Mouse (Mus musculus) olfactory bulb, adult 2 months (tissue): ENCODE measurements at regions not wholly inside any gene's neighbourhood (a gene's known extent, or its start where the extent isn't known, plus 50 kb on each side); places are given as distances from the start of the nearest gene placed in this dataset.

ENCODE experiments used
- CTCF ChIP-seq: fragments of 200-500 bp; IDR thresholded peaks from 2 replicates; pipeline ENCODE4 v1.5.1; 2012; ENCODE audit warnings: low read depth, mild to moderate bottlenecking, low read length, moderate library complexity; ENCODE audit not compliant: insufficient read depth
- POLR2A ChIP-seq: fragments of 200-500 bp; IDR thresholded peaks from 2 replicates; pipeline ENCODE4 v1.6.1; 2012; ENCODE audit warnings: mild to moderate bottlenecking, low read depth, low read length, moderate library complexity; ENCODE audit not compliant: insufficient read depth

- TF ChIP-seq POLR2A (no peak), CTCF (no peak)
Measured at GRCm38 (mm10) chr5:148768346-148768745, 160.8 kb downstream of the Katnal1 start.
